Mouse (Mus musculus) stomach, embryonic 15.5 days (tissue): Measurements from ENCODE around the gene Katnal1. TPM values are rescaled to one million over a fixed set of nuclear protein-coding genes. Genes with fewer than 3 reads are reported as not detected.
A peak's percentile ranks its signal among the peaks of the same experiment; 100 is the strongest.

ENCODE experiments used
- ATAC-seq: fragments of 200-750 bp; cut with Nextera tagmentation; 2 replicates; pipeline ENCODE4 v1.8.0; 2017; ENCODE audit warnings: low read depth, moderate number of reproducible peaks, moderate TSS enrichment; ENCODE audit not compliant: insufficient read depth, low FRiP score
- H3K27ac ChIP-seq: fragments of 300-500 bp; sonication (generic); 2 replicates; pipeline ENCODE4 v1.5.1; 2015; ENCODE audit warnings: mild to moderate bottlenecking, inconsistent platforms
- H3K27me3 ChIP-seq: fragments of 300-500 bp; sonication (generic); replicated peaks from 2 replicates; pipeline ENCODE4 v1.6.1; 2015; ENCODE audit warnings: inconsistent platforms
- H3K36me3 ChIP-seq: fragments of 300-500 bp; sonication (generic); 2 replicates; pipeline ENCODE4 v1.6.1; 2015; ENCODE audit warnings: inconsistent platforms
- H3K4me1 ChIP-seq: fragments of 300-500 bp; sonication (generic); 2 replicates; pipeline ENCODE4 v1.6.1; 2015; ENCODE audit warnings: inconsistent platforms
- H3K4me2 ChIP-seq: fragments of 300-500 bp; sonication (generic); 2 replicates; pipeline ENCODE4 v1.6.1; 2015; ENCODE audit warnings: mild to moderate bottlenecking, inconsistent platforms
- H3K4me3 ChIP-seq: fragments of 300-500 bp; sonication (generic); replicated peaks from 2 replicates; pipeline ENCODE4 v1.5.1; 2015; ENCODE audit warnings: inconsistent platforms
- H3K9ac ChIP-seq: fragments of 300-500 bp; sonication (generic); 2 replicates; pipeline ENCODE4 v1.6.1; 2015; ENCODE audit warnings: inconsistent platforms
- H3K9me3 ChIP-seq: fragments of 300-500 bp; sonication (generic); 2 replicates; pipeline ENCODE4 v1.6.1; 2016; ENCODE audit warnings: inconsistent platforms
- WGBS: fragments of 180-500 bp; shearing (Covaris S2); methylation state at CpG from one replicate; pipeline ENCODE4 v1.1.7; 2015; 5-methylcytosine and 5-hydroxymethylcytosine counted together
- polyA plus RNA-seq: library from polyadenylated mRNA; unstranded; fragments of >200 nt; fragmentation: Nextera tagmentation; extraction: Ambion mirVana; gene quantifications from 2 replicates; pipeline ENCODE4 v1.2.1, GENCODE M21; 2015

The Katnal1 gene
- polyA plus RNA-seq, 1 experiment from 2014 or later, result 12.2 TPM

DNA sequence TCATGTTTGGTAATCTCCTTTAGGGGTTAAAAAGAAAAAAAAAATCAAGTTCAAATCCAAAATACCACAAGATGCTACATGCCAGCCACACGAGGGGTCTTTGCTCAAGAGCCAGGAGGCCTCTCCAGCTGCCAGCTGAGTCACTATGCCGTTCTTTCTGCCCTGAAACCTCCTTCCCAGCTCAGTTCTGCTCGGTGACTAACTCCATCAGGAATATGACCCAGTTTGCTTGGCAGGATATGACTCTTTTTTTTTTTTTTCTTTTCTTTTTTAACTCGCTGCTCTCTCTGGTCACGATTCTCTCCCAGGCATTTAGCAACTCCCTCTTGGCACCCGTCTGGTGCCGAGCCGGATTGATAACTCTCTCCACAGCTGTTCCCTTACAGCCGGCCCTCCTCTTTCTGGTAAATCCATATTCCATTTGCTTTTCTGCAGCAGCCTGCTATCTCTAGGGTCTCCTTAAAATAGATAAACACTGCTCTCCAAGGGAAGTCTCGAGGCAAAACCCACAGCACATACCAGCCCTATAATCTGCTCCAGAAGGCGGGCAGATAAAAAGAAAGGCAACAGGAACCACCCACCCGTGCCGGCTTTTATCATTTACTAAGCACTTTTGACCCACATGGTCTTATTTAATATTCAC lies 36.7 kb upstream of the Katnal1 start:
- Histone ChIP-seq H3K36me3 (no peaks in the 10 kb centered on the region), H3K27me3 (no peaks in the 10 kb centered on the region), H3K27ac (peak overlapping the region; percentile 85), H3K9ac (no peak overlapping the region), H3K9me3 (no peaks in the 10 kb centered on the region), H3K4me1 (peaks cover 25% of the 10 kb centered on the region), H3K4me3 (no peak overlapping the region), H3K4me2 (peak overlapping the region; percentile 35)
- WGBS, result 5% methylated on average over 13 of the region's 13 CpGs
- ATAC-seq, result peak; percentile 74

GRCm38 (mm10) chr5:148965089-148965591 lies 36.0 kb upstream of the Katnal1 start:
- Histone ChIP-seq H3K36me3 (no peaks in the 10 kb centered on the region), H3K9me3 (no peaks in the 10 kb centered on the region), H3K27ac (peak overlapping the region; percentile 85), H3K9ac (no peak overlapping the region), H3K4me3 (no peak overlapping the region), H3K4me2 (no peak overlapping the region), H3K4me1 (peaks cover 29% of the 10 kb centered on the region), H3K27me3 (no peaks in the 10 kb centered on the region)
- WGBS, result 56% methylated on average over 15 of the region's 15 CpGs
- no peak for ATAC-seq

- WGBS, result 95% methylated on average over 1 of the region's 1 CpGs
Observed at GRCm38 (mm10) chr5:148964251-148964650, 35.1 kb upstream of the Katnal1 start.

DNA sequence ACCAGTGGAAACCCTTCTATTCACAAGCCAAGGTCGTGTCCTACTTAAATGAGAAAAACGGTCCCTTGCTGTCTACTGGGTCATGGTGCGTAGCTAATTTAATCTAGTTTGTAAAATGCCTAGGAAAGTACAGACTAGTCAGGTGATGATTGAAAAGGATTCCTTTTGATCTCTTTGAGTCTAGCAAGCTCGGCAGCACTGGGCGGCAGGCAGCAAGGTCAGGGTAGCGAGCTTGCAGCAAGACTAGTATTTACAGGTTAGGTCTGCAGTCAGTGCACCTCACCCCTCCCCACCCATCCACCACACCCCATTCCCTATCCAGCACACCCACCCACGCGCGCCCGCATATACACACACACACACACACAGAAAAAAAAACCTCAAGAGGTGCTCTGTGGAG lies 31.1 kb upstream of the Katnal1 start:
- H3K9me3 ChIP-seq, result no peaks in the 10 kb centered on the region
- no peaks in the 10 kb centered on the region for H3K27me3 ChIP-seq
- peak overlapping the region; percentile 69 for H3K27ac ChIP-seq
- no peak; the same call in 1 of the 2 replicates for ATAC-seq
- no peak overlapping the region for H3K4me3 ChIP-seq
- H3K9ac ChIP-seq, result no peak overlapping the region
- H3K4me2 ChIP-seq, result peak overlapping the region; percentile 89
- no peaks in the 10 kb centered on the region for H3K36me3 ChIP-seq
- 61% methylated on average over 10 of the region's 10 CpGs for WGBS
- peaks cover 18% of the 10 kb centered on the region; the same call in 1 of the 2 replicates for H3K4me1 ChIP-seq

More at GRCm38 (mm10) chr5:148964251-148964650, 35.1 kb upstream of the Katnal1 start:
- peaks cover 37% of the 10 kb centered on the region for H3K4me1 ChIP-seq
- no peak for ATAC-seq
- no peaks in the 10 kb centered on the region for H3K36me3 ChIP-seq
- H3K9ac ChIP-seq, result no peak overlapping the region
- no peaks in the 10 kb centered on the region for H3K9me3 ChIP-seq
- H3K4me3 ChIP-seq, result no peak overlapping the region
- H3K27me3 ChIP-seq, result no peaks in the 10 kb centered on the region
- H3K4me2 ChIP-seq, result no peak overlapping the region
- peak overlapping the region; percentile 85; the same call in 1 of the 2 replicates for H3K27ac ChIP-seq

GRCm38 (mm10) chr5:148959068-148959990 lies 30.2 kb upstream of the Katnal1 start:
- no peaks in the 10 kb centered on the region for H3K9me3 ChIP-seq
- 3% methylated on average over 39 of the region's 39 CpGs for WGBS
- H3K4me3 ChIP-seq, result peak overlapping the region; percentile 45
- peak; percentile 83 for ATAC-seq
- no peaks in the 10 kb centered on the region for H3K27me3 ChIP-seq
- 0 out of 2 replicates have a peak overlapping the region, but pooled peaks have one; percentile 7 for H3K9ac ChIP-seq
- peak overlapping the region; percentile 69 for H3K27ac ChIP-seq
- peak overlapping the region; percentile 89 for H3K4me2 ChIP-seq
- no peaks in the 10 kb centered on the region for H3K36me3 ChIP-seq
- peaks cover 20% of the 10 kb centered on the region; the same call in 1 of the 2 replicates for H3K4me1 ChIP-seq

GRCm38 (mm10) chr5:148958355-148958754 lies 29.2 kb upstream of the Katnal1 start:
- H3K4me2 ChIP-seq, result peak overlapping the region; percentile 89; the same call in 1 of the 2 replicates

GRCm38 (mm10) chr5:148956898-148957535 lies 27.9 kb upstream of the Katnal1 start:
- WGBS, result 33% methylated on average over 9 of the region's 9 CpGs
- ATAC-seq, result peak; percentile 27; the same call in 1 of the 2 replicates
- Histone ChIP-seq H3K9me3 (no peaks in the 10 kb centered on the region), H3K27ac (peak overlapping the region; percentile 32; the same call in 1 of the 2 replicates), H3K4me1 (peaks cover 20% of the 10 kb centered on the region; the same call in 1 of the 2 replicates), H3K27me3 (no peaks in the 10 kb centered on the region), H3K4me3 (no peak overlapping the region), H3K36me3 (no peaks in the 10 kb centered on the region), H3K9ac (no peak overlapping the region), H3K4me2 (0 out of 2 replicates have a peak overlapping the region, but pooled peaks have one; percentile 2)

More at GRCm38 (mm10) chr5:148958355-148958754, 29.2 kb upstream of the Katnal1 start:
- peaks cover 20% of the 10 kb centered on the region; the same call in 1 of the 2 replicates for H3K4me1 ChIP-seq
- H3K27me3 ChIP-seq, result no peaks in the 10 kb centered on the region
- no peaks in the 10 kb centered on the region for H3K36me3 ChIP-seq
- no peak overlapping the region for H3K27ac ChIP-seq
- no peak overlapping the region for H3K9ac ChIP-seq
- H3K4me3 ChIP-seq, result no peak overlapping the region; the same call in 1 of the 2 replicates
- no peaks in the 10 kb centered on the region for H3K9me3 ChIP-seq
- 50% methylated on average over 9 of the region's 9 CpGs for WGBS
- no peak for ATAC-seq

- no peak for ATAC-seq
- WGBS, result 67% methylated on average over 9 of the region's 9 CpGs
- H3K4me2 ChIP-seq, result no peak overlapping the region
- H3K9ac ChIP-seq, result no peak overlapping the region
- peak overlapping the region; percentile 73 for H3K27ac ChIP-seq
- no peaks in the 10 kb centered on the region for H3K36me3 ChIP-seq
- H3K27me3 ChIP-seq, result no peaks in the 10 kb centered on the region
- H3K9me3 ChIP-seq, result no peaks in the 10 kb centered on the region
- H3K4me3 ChIP-seq, result no peak overlapping the region
- H3K4me1 ChIP-seq, result peaks cover 20% of the 10 kb centered on the region; the same call in 1 of the 2 replicates
Observed at GRCm38 (mm10) chr5:148956091-148956490, 27.0 kb upstream of the Katnal1 start.

- no peaks in the 10 kb centered on the region for H3K36me3 ChIP-seq
- peaks cover 20% of the 10 kb centered on the region; the same call in 1 of the 2 replicates for H3K4me1 ChIP-seq
- no peak overlapping the region for H3K4me3 ChIP-seq
- H3K9me3 ChIP-seq, result no peaks in the 10 kb centered on the region
- WGBS, result 91% methylated on average over 6 of the region's 6 CpGs
- H3K4me2 ChIP-seq, result no peak overlapping the region
- no peaks in the 10 kb centered on the region for H3K27me3 ChIP-seq
- no peak overlapping the region for H3K27ac ChIP-seq
- no peak overlapping the region for H3K9ac ChIP-seq
- ATAC-seq, result no peak
Observed at GRCm38 (mm10) chr5:148955575-148955974, 26.5 kb upstream of the Katnal1 start.

DNA sequence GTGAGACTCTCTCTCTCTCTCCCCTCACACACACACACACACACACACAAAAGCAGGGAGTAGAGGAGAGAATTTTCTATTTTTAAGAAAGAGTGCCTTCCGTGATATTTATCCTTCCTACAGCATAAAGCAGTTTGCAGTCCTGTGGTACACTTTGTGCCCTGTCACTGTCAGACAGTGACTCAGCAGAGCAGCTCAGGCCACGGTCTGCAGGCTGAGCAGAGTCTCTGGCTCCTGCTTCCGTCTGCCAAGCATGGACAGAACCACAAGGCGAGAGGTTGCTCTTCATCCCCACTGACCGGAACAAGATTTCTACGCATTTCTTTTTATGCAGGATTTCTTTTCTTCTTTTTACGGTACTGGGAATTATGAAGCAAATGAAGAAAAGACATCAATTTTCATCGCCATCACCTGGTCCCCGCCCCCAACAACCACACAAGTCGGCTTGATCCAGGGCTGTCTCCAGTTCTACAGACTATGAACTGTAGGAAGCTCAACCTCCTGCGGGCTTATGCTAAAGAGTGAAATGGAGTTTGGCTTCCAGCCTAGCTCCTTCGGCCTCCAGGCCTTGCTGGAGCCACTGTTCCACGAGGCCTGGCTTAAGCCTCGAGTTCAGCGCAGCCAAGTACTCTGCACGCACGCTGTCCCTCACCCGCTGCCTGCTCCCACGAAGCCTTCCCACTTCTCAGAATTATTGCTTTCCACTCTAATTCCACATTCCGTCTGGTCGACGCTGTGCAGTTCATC lies 25.4 kb upstream of the Katnal1 start:
- H3K36me3 ChIP-seq, result no peaks in the 10 kb centered on the region
- no peak overlapping the region for H3K27ac ChIP-seq
- no peak overlapping the region for H3K4me3 ChIP-seq
- H3K9ac ChIP-seq, result no peak overlapping the region
- no peak overlapping the region for H3K4me2 ChIP-seq
- no peaks in the 10 kb centered on the region for H3K27me3 ChIP-seq
- H3K9me3 ChIP-seq, result no peaks in the 10 kb centered on the region
- 76% methylated on average over 22 of the region's 22 CpGs for WGBS
- H3K4me1 ChIP-seq, result peaks cover 14% of the 10 kb centered on the region; the same call in 1 of the 2 replicates
- ATAC-seq, result no peak

DNA sequence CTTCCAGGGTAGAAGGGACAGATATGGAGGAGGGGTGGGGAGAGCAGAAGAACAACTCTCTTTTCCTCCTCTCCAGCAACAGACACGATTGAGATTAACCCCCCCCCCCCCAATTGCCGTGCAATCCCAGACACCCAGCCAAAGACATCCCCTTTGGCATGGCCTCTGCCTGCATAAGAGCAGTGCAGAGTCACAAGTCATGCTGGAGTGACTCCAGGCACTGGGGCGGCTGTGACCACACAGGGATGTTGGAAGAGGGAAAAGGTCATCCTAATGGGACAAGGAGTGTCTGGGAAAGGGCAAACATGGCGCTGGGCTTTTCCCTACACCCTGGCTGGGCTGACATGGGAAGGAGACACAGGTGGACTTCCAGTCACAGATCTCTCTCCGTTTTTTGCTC lies 24.0 kb upstream of the Katnal1 start:
- Histone ChIP-seq H3K4me1 (0 out of 2 replicates have a peak, but pooled peaks cover 8% of the 10 kb centered on the region), H3K36me3 (no peaks in the 10 kb centered on the region), H3K9me3 (no peaks in the 10 kb centered on the region), H3K27me3 (no peaks in the 10 kb centered on the region), H3K27ac (no peak overlapping the region), H3K4me2 (no peak overlapping the region), H3K9ac (no peak overlapping the region), H3K4me3 (no peak overlapping the region)
- no peak for ATAC-seq
- 71% methylated on average over 5 of the region's 5 CpGs for WGBS
